Mouse (Mus musculus) megakaryocyte, embryonic 14.5 days (primary cell): ENCODE measurements at regions not wholly inside any gene's neighbourhood (a gene's known extent, or its start where the extent isn't known, plus 50 kb on each side); places are given as distances from the start of the nearest gene placed in this dataset.

Experiments
- FLI1 ChIP-seq: IDR thresholded peaks from 2 replicates; pipeline ENCODE4 v1.6.1; 2012; ENCODE audit warnings: low read length, inconsistent platforms, mixed read lengths
- GATA1 ChIP-seq: IDR thresholded peaks from 3 replicates; pipeline ENCODE4 v1.6.1; 2012; ENCODE audit warnings: mixed read lengths, low read length, inconsistent platforms, borderline replicate concordance

- TF ChIP-seq FLI1 (no peak), GATA1 (no peak)
Measured at GRCm38 (mm10) chr9:41612802-41613550, 451.5 kb upstream of the Ubash3b start.
